Mouse (Mus musculus): Measurements from ENCODE around the gene Hs3st3a1.

Hs3st3a1 gene

GRCm38 (mm10) chr11:64434611-64435545 is at the start of gene Hs3st3a1:
Gene Hs3st3a1, plus strand, starts transcription at chr11:64435332.
- in situ Hi-C loops (cut with MboI, MseI), result loop anchor here (25.0 kb wide), 1 partner anchor 498 kb away; no protein-coding TSS in a partner anchor

GRCm38 (mm10) chr11:64386333-64386732 is 48.8 kb upstream of the Hs3st3a1 start:
- in situ Hi-C loops (cut with MboI, MseI), result no loop called here

GRCm38 (mm10) chr11:64396331-64396881 is 38.7 kb upstream of the Hs3st3a1 start:
- in situ Hi-C loops (cut with MboI, MseI), result no loop called here

- in situ Hi-C loops (cut with MboI, MseI), result no loop called here
These were observed 38.2 kb upstream of the Hs3st3a1 start for GRCm38 (mm10) chr11:64396949-64397348.

GRCm38 (mm10) chr11:64397612-64398011 is 37.5 kb upstream of the Hs3st3a1 start:
- in situ Hi-C loops (cut with MboI, MseI), result no loop called here

GRCm38 (mm10) chr11:64400534-64401093 is 34.5 kb upstream of the Hs3st3a1 start:
- in situ Hi-C loops (cut with MboI, MseI), result no loop called here

GRCm38 (mm10) chr11:64418969-64419368 is 16.2 kb upstream of the Hs3st3a1 start:
- in situ Hi-C loops (cut with MboI, MseI), result no loop called here

- in situ Hi-C loops (cut with MboI, MseI), result loop anchor here (25.0 kb wide), 1 partner anchor 498 kb away; no protein-coding TSS in a partner anchor
These were observed 647 bp downstream of the Hs3st3a1 start for GRCm38 (mm10) chr11:64435546-64436411.

- in situ Hi-C loops (cut with MboI, MseI), result loop anchor here (25.0 kb wide), 1 partner anchor 499 kb away; no protein-coding TSS in a partner anchor
These were observed 1.2 kb downstream of the Hs3st3a1 start, which contains the start of gene F930015N05Rik for GRCm38 (mm10) chr11:64436412-64436727. Gene F930015N05Rik, minus strand, starts transcription at chr11:64436653.

GRCm38 (mm10) chr11:64436791-64437298 is 1.7 kb downstream of the Hs3st3a1 start:
- in situ Hi-C loops (cut with MboI, MseI), result loop anchor here (25.0 kb wide), 1 partner anchor 500 kb away; no protein-coding TSS in a partner anchor

- in situ Hi-C loops (cut with MboI, MseI), result loop anchor here (25.0 kb wide), 1 partner anchor 500 kb away; no protein-coding TSS in a partner anchor
These were observed 2.6 kb downstream of the Hs3st3a1 start for GRCm38 (mm10) chr11:64437721-64438120.

GRCm38 (mm10) chr11:64438909-64439308 is 3.8 kb downstream of the Hs3st3a1 start:
- in situ Hi-C loops (cut with MboI, MseI), result loop anchor here (25.0 kb wide), 1 partner anchor 502 kb away; no protein-coding TSS in a partner anchor

- in situ Hi-C loops (cut with MboI, MseI), result loop anchor here (25.0 kb wide), 1 partner anchor 505 kb away; no protein-coding TSS in a partner anchor
These were observed 7.0 kb downstream of the Hs3st3a1 start for GRCm38 (mm10) chr11:64442119-64442518.

GRCm38 (mm10) chr11:64442701-64443100 is 7.6 kb downstream of the Hs3st3a1 start:
- in situ Hi-C loops (cut with MboI, MseI), result loop anchor here (25.0 kb wide), 1 partner anchor 505 kb away; no protein-coding TSS in a partner anchor

GRCm38 (mm10) chr11:64445227-64445626 is 10.1 kb downstream of the Hs3st3a1 start:
- in situ Hi-C loops (cut with MboI, MseI), result loop anchor here (25.0 kb wide), 1 partner anchor 508 kb away; no protein-coding TSS in a partner anchor

- in situ Hi-C loops (cut with MboI, MseI), result loop anchor here (25.0 kb wide), 1 partner anchor 511 kb away; no protein-coding TSS in a partner anchor
These were observed 13.6 kb downstream of the Hs3st3a1 start for GRCm38 (mm10) chr11:64448586-64449315.

GRCm38 (mm10) chr11:64461746-64462145 is 26.6 kb downstream of the Hs3st3a1 start:
- in situ Hi-C loops (cut with MboI, MseI), result no loop called here

- in situ Hi-C loops (cut with MboI, MseI), result no loop called here
These were observed 33.6 kb downstream of the Hs3st3a1 start for GRCm38 (mm10) chr11:64468737-64469136.

- in situ Hi-C loops (cut with MboI, MseI), result no loop called here
These were observed 35.6 kb downstream of the Hs3st3a1 start for GRCm38 (mm10) chr11:64470689-64471088.

- in situ Hi-C loops (cut with MboI, MseI), result no loop called here
These were observed 38.5 kb downstream of the Hs3st3a1 start for GRCm38 (mm10) chr11:64473679-64474078.

Data from T-helper 2 cell (primary cell).